Mouse (Mus musculus): ENCODE results near the gene Clcnkb. TPM values are rescaled to one million over a fixed set of nuclear protein-coding genes. Genes with fewer than 3 reads are reported as not detected.

Clcnkb gene
- polyA plus RNA-seq, 1 experiment from 2014 or later: not detected

DNA sequence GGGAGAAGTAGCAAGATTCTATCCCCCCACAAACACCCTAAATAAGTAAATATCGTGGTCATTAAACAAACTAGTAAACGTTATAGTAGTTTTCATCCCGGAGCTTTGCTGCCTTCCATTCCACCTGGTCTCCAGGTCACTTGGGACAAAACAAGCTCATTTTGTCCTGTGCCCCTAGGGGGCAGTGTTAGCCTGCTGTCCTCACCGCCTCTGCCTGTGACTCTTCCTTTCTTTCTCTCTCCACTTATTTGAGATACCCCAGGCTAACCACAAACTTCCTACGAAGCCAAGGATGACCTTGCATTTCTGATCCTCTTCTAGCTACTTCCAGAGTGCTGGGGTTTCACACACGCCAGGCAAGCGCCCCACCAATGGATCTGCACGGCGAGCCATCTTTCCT lies 15.2 kb upstream of the Clcnkb start:
- 40% methylated on average over 9 of the region's 9 CpGs for WGBS
- Histone ChIP-seq H3K27ac (no peak overlapping the region), H3K4me2 (replicated peaks) (no peak overlapping the region), H3K9me3 (no peaks in the 10 kb centered on the region), H3K36me3 (no peaks in the 10 kb centered on the region), H3K4me3 (replicated peaks) (no peak overlapping the region), H3K27me3 (replicated peaks) (no peaks in the 10 kb centered on the region), H3K9ac (no peak overlapping the region), H3K4me1 (replicated peaks) (peaks cover 9% of the 10 kb centered on the region; the same call in 1 of the 2 replicates)
- ATAC-seq: peak; percentile 9; the same call in 1 of the 2 replicates

DNA sequence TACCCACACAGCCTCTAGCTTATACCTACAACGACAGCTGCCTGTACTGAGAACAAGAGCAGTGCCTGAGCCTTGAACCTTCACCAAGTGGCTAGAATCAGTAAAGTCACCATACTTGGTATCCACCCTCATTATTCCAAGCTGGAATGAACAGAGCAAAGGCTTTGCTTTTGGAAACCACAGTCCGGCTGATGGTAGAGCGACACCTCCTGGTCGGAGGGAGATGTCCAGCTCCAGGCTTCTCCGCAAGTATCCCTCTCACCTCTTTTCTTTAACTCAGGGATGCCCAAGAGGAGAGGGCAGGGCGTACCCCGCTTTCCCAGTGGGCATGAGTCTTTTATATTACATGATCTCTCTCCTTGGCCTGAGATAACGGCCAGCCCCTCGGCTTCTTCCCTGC lies 14.0 kb upstream of the Clcnkb start:
- H3K27ac ChIP-seq: no peak overlapping the region
- WGBS: 53% methylated on average over 9 of the region's 9 CpGs
- H3K27me3 ChIP-seq (replicated peaks): no peaks in the 10 kb centered on the region
- H3K4me3 ChIP-seq (replicated peaks): no peak overlapping the region
- no peak for ATAC-seq
- H3K9ac ChIP-seq: no peak overlapping the region
- H3K4me1 ChIP-seq (replicated peaks): peaks cover 20% of the 10 kb centered on the region; the same call in 1 of the 2 replicates
- no peaks in the 10 kb centered on the region for H3K36me3 ChIP-seq
- H3K4me2 ChIP-seq (replicated peaks): no peak overlapping the region
- H3K9me3 ChIP-seq: no peaks in the 10 kb centered on the region

DNA sequence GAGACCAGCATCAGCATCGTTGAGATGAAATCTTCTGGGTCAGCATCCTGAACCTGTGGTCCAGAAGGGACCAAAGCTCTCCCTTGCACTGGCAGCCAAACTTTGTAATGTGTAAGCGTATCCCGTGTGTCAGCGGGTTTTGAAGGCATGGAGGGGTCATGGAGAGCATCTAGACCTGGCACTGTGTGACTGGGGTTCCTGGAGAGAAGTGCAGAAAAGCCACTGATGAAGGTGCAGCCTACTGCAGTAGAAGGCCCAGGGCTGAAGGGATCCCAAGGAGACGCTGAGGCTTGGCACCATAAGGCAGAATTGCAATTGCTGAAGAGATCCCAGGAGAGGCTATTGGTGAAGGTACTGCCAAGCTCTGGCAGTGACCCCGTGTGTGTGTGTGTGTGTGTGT lies 13.6 kb upstream of the Clcnkb start:
- no peak overlapping the region for H3K4me3 ChIP-seq (replicated peaks)
- peaks cover 21% of the 10 kb centered on the region; the same call in 1 of the 2 replicates for H3K4me1 ChIP-seq (replicated peaks)
- no peak for ATAC-seq
- H3K36me3 ChIP-seq: no peaks in the 10 kb centered on the region
- H3K27ac ChIP-seq: no peak overlapping the region
- no peak overlapping the region for H3K9ac ChIP-seq
- H3K4me2 ChIP-seq (replicated peaks): no peak overlapping the region
- H3K9me3 ChIP-seq: no peaks in the 10 kb centered on the region
- no peaks in the 10 kb centered on the region for H3K27me3 ChIP-seq (replicated peaks)
- 83% methylated on average over 6 of the region's 6 CpGs for WGBS

DNA sequence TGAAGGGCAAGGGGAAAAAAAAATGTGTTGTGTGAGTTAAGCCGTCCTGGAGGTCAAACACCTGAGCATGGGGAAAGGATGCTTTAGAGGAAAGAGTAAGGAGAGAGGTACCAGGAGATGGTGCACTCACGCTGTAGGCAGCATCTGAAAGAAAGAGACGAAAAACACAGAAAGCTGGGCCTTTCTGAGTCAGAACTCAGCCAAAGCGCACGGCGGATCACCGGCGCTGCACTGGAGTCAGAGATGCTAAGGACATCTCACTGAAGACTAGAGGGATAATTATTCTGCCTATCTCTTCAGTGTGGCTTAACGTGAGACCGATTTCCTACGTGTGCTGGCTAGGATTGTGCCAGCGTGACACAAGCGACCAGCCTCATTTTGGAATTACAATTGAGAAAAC lies 12.1 kb upstream of the Clcnkb start:
- Histone ChIP-seq H3K4me1 (replicated peaks) (peaks cover 21% of the 10 kb centered on the region; the same call in 1 of the 2 replicates), H3K4me2 (replicated peaks) (no peak overlapping the region), H3K4me3 (replicated peaks) (no peak overlapping the region), H3K27me3 (replicated peaks) (no peaks in the 10 kb centered on the region), H3K9ac (no peak overlapping the region), H3K36me3 (no peaks in the 10 kb centered on the region), H3K27ac (no peak overlapping the region), H3K9me3 (no peaks in the 10 kb centered on the region)
- WGBS: 87% methylated on average over 13 of the region's 13 CpGs
- ATAC-seq: no peak

DNA sequence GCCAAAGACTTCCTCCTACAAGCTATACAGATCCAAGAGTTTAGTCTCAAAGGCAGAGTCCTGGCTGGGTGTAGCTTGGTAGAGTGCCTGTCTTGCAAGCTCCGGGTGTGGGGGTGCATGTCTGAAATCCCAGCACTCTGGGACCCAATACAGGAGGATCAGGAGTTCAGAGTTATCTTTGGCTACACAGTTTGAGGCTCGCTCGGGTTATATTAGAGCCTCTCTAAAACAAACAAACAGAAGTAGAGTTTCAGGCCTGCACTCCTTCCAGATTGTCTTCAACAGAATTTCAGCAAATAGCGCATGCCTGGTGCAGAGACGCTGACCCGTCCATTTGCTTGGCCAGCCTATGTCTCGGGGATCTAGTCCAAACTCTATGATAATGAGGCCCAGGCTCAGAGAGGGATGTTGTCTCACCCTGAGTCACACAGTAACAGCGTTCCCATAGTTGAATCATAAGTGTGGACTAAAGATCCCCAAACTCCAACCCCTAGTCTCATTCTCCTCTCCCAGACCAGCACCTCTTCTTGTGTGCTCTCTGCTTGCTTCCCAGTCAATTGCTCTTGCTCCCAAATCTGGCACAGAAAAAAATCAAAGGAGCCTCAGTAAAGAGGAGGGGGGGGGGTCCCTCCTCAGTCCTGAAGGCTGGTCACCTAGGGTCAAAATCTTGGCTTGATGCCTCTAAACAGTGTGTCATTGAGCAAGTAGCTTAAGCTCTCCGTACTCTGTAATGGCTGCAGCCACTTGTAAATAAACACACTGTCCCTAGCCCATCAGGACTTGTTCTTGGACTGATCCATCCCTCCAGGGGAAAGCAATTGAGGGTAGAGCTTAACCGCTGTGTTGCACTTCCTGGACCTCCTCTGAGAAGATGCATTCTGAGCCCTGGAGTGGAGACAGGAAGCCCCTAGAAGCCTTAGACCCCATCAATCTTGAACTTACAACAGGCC lies 11.3 kb upstream of the Clcnkb start:
- no peak overlapping the region for H3K4me3 ChIP-seq (replicated peaks)
- no peaks in the 10 kb centered on the region for H3K9me3 ChIP-seq
- H3K4me1 ChIP-seq (replicated peaks): peaks cover 22% of the 10 kb centered on the region; the same call in 1 of the 2 replicates
- ATAC-seq: no peak
- 67% methylated on average over 10 of the region's 10 CpGs for WGBS
- 0 out of 2 replicates have a peak overlapping the region, but pooled peaks have one; percentile 76 for H3K4me2 ChIP-seq (replicated peaks)
- peak overlapping the region; percentile 17; the same call in 1 of the 2 replicates for H3K27ac ChIP-seq
- no peak overlapping the region for H3K9ac ChIP-seq
- H3K27me3 ChIP-seq (replicated peaks): no peaks in the 10 kb centered on the region
- H3K36me3 ChIP-seq: no peaks in the 10 kb centered on the region

DNA sequence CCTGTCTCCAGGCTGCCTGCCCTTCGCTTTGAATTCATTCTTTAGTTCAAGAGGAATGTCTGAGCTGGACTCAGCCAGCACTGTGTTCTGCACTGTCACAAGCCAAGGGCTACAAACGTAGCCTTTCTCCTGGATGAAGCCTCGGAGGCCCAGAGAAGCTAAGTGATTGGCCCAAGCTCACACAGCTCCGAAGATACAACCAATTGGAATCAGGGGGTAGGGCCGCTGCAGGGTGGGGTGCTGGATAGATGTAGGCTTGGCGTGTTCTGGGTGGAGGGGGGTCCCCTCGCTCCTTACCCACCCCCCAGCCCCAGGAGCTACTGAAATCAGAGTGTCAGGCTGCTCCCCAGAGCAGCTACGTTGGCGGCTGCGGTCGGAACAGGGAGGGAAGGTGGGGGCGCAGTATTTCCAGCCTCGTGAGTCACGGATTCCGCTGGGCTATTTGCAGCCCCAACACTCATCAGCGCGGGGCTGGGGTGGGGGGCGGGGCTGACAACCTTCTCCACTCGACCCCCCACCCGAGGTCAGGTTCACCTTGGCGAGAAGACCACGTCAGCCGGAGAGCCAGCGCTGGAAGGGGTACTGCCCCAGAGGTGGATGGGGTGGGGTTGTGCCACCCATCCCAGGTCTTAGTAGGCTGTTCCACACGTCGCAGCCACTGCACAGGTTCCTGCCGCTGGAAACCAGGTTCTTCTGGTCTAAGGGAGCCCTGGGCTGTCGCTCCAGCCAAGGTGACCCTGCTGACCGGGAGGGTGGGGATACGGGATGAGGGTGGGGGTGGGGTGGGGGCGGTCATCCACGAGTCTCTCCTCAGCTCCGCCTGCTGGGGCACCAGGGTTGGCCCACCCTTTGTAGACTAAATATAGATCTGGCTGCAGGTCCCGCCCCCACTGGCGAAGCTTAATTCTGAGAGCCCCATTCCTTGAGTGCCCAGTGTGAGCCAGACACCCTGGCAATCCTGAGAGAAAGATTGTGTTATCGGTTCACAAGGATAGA lies 10.0 kb upstream of the Clcnkb start:
- Histone ChIP-seq H3K9me3 (no peaks in the 10 kb centered on the region), H3K27ac (peak overlapping the region; percentile 22), H3K27me3 (replicated peaks) (no peaks in the 10 kb centered on the region), H3K4me3 (replicated peaks) (peak overlapping the region; percentile 41), H3K36me3 (no peaks in the 10 kb centered on the region), H3K4me2 (replicated peaks) (peak overlapping the region; percentile 76), H3K4me1 (replicated peaks) (peaks cover 35% of the 10 kb centered on the region), H3K9ac (peak overlapping the region; percentile 50)
- ATAC-seq: peak; percentile 67
- 4% methylated on average over 36 of the region's 36 CpGs for WGBS

DNA sequence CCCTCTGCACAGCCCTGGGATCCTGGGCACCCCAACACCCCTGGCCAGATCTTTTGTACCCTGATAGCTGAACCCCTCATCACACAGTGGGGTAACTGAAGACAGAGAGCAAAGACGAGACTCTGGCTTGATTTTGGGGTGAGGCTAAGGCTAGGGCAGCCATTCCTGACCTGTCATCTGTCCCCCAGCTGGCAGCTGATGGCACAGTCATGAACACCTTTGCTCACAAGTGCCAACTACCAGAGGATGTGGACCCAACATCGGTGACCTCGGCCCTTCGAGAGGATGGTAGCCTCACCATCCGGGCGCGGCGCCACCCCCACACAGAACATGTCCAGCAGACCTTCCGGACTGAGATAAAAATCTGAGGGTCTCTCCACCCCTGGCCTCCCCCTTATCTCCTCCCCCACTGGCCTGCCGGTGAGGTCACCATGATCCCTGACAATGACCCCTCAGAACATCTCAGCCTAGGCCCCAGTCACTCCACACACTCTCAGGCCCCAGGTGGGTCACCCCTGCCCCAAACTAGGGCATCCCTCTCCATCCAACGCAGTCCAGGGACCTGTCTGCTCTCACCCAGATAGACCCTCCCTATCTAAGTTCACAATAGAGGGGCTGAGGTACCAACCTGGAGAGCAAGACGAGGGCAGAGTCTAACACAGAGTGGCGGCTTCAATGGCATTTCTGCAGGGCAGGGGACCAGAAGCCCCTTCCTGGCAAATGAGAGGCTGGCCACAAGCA lies 8.0 kb upstream of the Clcnkb start:
- no peak for ATAC-seq
- H3K4me2 ChIP-seq (replicated peaks): no peak overlapping the region
- H3K4me1 ChIP-seq (replicated peaks): peaks cover 49% of the 10 kb centered on the region
- no peaks in the 10 kb centered on the region for H3K9me3 ChIP-seq
- WGBS: 88% methylated on average over 13 of the region's 13 CpGs
- no peak overlapping the region for H3K4me3 ChIP-seq (replicated peaks)
- H3K27ac ChIP-seq: no peak overlapping the region
- no peaks in the 10 kb centered on the region for H3K36me3 ChIP-seq
- H3K9ac ChIP-seq: no peak overlapping the region
- H3K27me3 ChIP-seq (replicated peaks): no peaks in the 10 kb centered on the region

DNA sequence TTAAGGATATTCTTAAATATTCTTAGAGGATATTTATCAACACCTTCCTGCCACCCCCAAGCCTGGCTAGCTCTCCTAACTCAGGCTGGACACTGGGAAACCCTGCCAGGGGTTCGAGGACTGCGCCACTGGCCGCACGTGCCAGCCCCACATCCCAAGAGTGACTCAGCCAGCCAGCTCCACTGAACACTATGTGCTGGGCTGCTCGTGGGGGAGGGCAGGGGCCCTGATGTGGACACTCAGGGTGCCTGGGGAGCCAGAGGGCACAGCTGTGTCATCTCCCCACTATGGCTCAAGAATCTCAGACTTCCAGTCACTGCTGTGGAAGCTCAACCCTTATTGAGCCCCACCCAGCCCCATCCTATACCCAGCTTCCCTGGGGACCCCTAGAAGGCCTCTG lies 7.5 kb upstream of the Clcnkb start:
- no peak overlapping the region for H3K27ac ChIP-seq
- H3K4me1 ChIP-seq (replicated peaks): peaks cover 49% of the 10 kb centered on the region
- H3K27me3 ChIP-seq (replicated peaks): no peaks in the 10 kb centered on the region
- no peak for ATAC-seq
- H3K4me3 ChIP-seq (replicated peaks): no peak overlapping the region
- 82% methylated on average over 5 of the region's 5 CpGs for WGBS
- peak overlapping the region; percentile 49; the same call in 1 of the 2 replicates for H3K4me2 ChIP-seq (replicated peaks)
- H3K36me3 ChIP-seq: no peaks in the 10 kb centered on the region
- H3K9me3 ChIP-seq: no peaks in the 10 kb centered on the region
- no peak overlapping the region for H3K9ac ChIP-seq

DNA sequence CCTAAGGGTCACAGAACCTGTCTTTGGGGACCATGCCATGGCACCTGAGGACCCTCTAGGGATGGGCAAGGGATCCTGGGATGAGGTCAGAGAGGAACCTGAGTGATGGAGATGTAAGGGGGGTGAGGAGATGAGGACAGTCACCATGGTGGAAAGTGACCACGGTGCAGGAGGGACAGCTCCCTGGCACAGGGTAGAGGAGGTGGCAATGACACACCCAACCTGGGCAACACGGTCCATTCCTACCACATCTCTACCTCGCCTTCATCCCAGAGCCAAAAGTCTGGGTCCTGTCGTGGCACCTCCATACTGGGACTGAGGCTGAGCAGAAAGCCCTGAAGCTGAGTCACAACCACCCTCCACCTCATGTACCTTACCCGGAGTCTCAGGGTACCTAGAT lies 7.0 kb upstream of the Clcnkb start:
- Histone ChIP-seq H3K4me3 (replicated peaks) (no peak overlapping the region), H3K36me3 (no peaks in the 10 kb centered on the region), H3K4me1 (replicated peaks) (peaks cover 49% of the 10 kb centered on the region), H3K4me2 (replicated peaks) (peak overlapping the region; percentile 49), H3K9me3 (no peaks in the 10 kb centered on the region), H3K27ac (no peak overlapping the region), H3K9ac (no peak overlapping the region), H3K27me3 (replicated peaks) (no peaks in the 10 kb centered on the region)
- no peak for ATAC-seq
- 76% methylated on average over 5 of the region's 5 CpGs for WGBS

DNA sequence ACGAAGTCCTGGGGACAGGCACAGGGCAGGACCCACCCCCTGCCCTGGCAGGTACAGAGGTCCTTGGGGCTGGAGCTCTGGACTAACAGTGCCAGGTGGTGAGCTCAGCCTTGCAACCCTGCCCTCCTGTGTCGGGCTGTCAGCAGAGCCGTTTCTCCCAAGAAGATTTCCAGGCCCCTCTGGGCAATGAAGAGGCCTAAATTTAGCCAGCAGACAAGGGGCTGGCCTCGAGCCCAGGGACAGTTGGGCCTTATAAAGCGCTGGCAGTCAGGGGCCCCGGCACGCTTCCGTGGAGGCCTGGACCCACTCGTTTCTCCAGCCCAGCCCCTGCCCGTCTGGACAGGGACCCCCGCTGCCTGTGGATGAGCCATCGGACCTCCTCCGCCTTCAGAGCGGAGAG lies 5.6 kb upstream of the Clcnkb start:
- WGBS: 39% methylated on average over 14 of the region's 14 CpGs
- H3K36me3 ChIP-seq: no peaks in the 10 kb centered on the region
- H3K27me3 ChIP-seq (replicated peaks): no peaks in the 10 kb centered on the region
- peak overlapping the region; percentile 19; the same call in 1 of the 2 replicates for H3K4me3 ChIP-seq (replicated peaks)
- H3K4me2 ChIP-seq (replicated peaks): peak overlapping the region; percentile 49
- no peaks in the 10 kb centered on the region for H3K9me3 ChIP-seq
- H3K4me1 ChIP-seq (replicated peaks): peaks cover 43% of the 10 kb centered on the region
- ATAC-seq: peak; percentile 46
- H3K27ac ChIP-seq: peak overlapping the region; percentile 77
- H3K9ac ChIP-seq: peak overlapping the region; percentile 26; the same call in 1 of the 2 replicates

DNA sequence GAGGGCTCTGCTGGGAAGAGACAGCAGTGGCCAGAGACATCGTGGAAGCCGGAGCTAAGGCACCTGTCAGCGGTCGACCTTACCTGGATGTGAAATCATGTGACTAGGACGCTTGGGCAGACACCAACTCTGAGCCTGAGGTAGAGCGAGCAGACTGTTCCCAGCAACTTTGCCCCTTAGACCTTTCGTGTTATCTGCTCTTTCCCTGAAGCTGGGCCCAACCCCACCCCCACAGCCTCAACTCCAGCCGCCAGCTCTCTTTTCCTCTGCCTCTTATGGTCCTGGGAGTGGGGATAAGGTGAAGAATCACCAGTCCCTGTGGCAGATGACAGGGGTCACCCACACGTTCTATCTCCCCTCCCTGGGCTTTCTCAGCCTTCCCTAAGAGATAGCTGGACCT lies 5.1 kb upstream of the Clcnkb start:
- Histone ChIP-seq H3K9me3 (no peaks in the 10 kb centered on the region), H3K4me2 (replicated peaks) (peak overlapping the region; percentile 49), H3K27ac (peak overlapping the region; percentile 77), H3K36me3 (no peaks in the 10 kb centered on the region), H3K4me3 (replicated peaks) (no peak overlapping the region), H3K9ac (no peak overlapping the region), H3K27me3 (replicated peaks) (no peaks in the 10 kb centered on the region), H3K4me1 (replicated peaks) (peaks cover 38% of the 10 kb centered on the region)
- ATAC-seq: peak; percentile 76
- WGBS: 39% methylated on average over 9 of the region's 9 CpGs
